Mouse (Mus musculus) CD4-positive, CD25-positive, alpha-beta regulatory T cell (primary cell): ENCODE measurements around the gene Gne. TPM values are rescaled to one million over a fixed set of nuclear protein-coding genes. Genes with fewer than 3 reads are reported as not detected.

Experiments
- polyA plus RNA-seq: library from polyadenylated mRNA; unstranded; fragments of 100-300 nt; shearing (Covaris generic); gene quantifications from one replicate; pipeline ENCODE4 v1.2.1, GENCODE M21; 2017

Gne gene
- 56.0 TPM for polyA plus RNA-seq

GRCm38 (mm10) chr4:44083945-44084344 is at the start of gene Gne:
Gene Gne (minus strand): TSS chr4:44084177.

GRCm38 (mm10) chr4:44004126-44004525 is 79.9 kb downstream of the Gne start, which contains the start of gene Clta:
Gene Clta (plus strand): TSS chr4:44004452.

Other genes with a start within 250 kb of the Gne start
- gene Olfr157, start 244.0 kb downstream of the Gne start, polyA plus RNA-seq: 0.10 TPM
- not detected for gene Olfr155, start 232.6 kb downstream of the Gne start, polyA plus RNA-seq
- gene Reck, start 208.6 kb downstream of the Gne start, polyA plus RNA-seq: 6.3 TPM
- gene Glipr2, start 126.8 kb downstream of the Gne start, polyA plus RNA-seq: 219 TPM
- not detected for gene Ccin, start 100.7 kb downstream of the Gne start, polyA plus RNA-seq
- gene Clta, start 79.7 kb downstream of the Gne start, polyA plus RNA-seq: 155 TPM
- 72.6 TPM for gene Rnf38, start 149.6 kb upstream of the Gne start, polyA plus RNA-seq
- 4.2 TPM for gene Melk, start 216.7 kb upstream of the Gne start, polyA plus RNA-seq